Mouse (Mus musculus) heart, postnatal 25 days (tissue): ENCODE measurements around the gene Prrt1. TPM values are rescaled to one million over a fixed set of nuclear protein-coding genes. Genes with fewer than 3 reads are reported as not detected.

Source experiments
- total RNA-seq, 2 experiments: library from RNA; stranded (reverse); gene quantifications; 2 replicates each; pipeline ENCODE4 v1.2.3; 2021

The Prrt1 gene
- total RNA-seq, 2 experiments from 2014 or later, result 1.1 to 1.9 TPM

Other genes with a start within 250 kb of the Prrt1 start
- gene BC051142, start 230.7 kb upstream of the Prrt1 start, total RNA-seq, result under 1 TPM in 1 of 2 experiments, not detected in 1; 0.34 TPM
- not detected for gene Btnl4, start 152.2 kb upstream of the Prrt1 start, total RNA-seq
- not detected for gene Btnl6, start 112.2 kb upstream of the Prrt1 start, total RNA-seq
- 10 to 100 TPM; 35.3 to 47.2 TPM for gene Notch4, start 65.3 kb upstream of the Prrt1 start, total RNA-seq
- gene Gpsm3, start 39.7 kb upstream of the Prrt1 start, total RNA-seq, result 1 to 10 TPM; 4.1 to 4.2 TPM
- 10 to 100 TPM; 17.6 to 17.8 TPM for gene Pbx2, start 38.3 kb upstream of the Prrt1 start, total RNA-seq
- gene Ager, start 31.7 kb upstream of the Prrt1 start, total RNA-seq, result under 1 TPM in 1 of 2 experiments, not detected in 1; 0.56 TPM
- gene Rnf5, start 25.8 kb upstream of the Prrt1 start, total RNA-seq, result 10 to 100 TPM; 34.9 to 35.0 TPM
- gene Agpat1, start 25.3 kb upstream of the Prrt1 start, total RNA-seq, result 10 to 100 TPM; 65.8 to 66.8 TPM
- 1 to 10 TPM; 1.7 to 1.8 TPM for gene Egfl8, start 13.6 kb upstream of the Prrt1 start, total RNA-seq
- 10 to 100 TPM; 53.2 to 53.7 TPM for gene Ppt2, start 1.0 kb upstream of the Prrt1 start, total RNA-seq
- 1 to 10 TPM; 6.2 to 6.6 TPM for gene Fkbpl, start 15.2 kb downstream of the Prrt1 start, total RNA-seq
- gene Atf6b, start 17.6 kb downstream of the Prrt1 start, total RNA-seq, result 10 to 100 TPM; 15.6 to 17.8 TPM
- gene Tnxb, start 41.0 kb downstream of the Prrt1 start, total RNA-seq, result 10 to 100 TPM; 32.1 to 42.1 TPM
- gene C4b, start 114.3 kb downstream of the Prrt1 start, total RNA-seq, result 10 to 100 TPM; 15.0 to 23.3 TPM
- not detected for gene Cyp21a1, start 175.0 kb downstream of the Prrt1 start, total RNA-seq
- 10 to 100 TPM in 1 of 2 experiments, 1 to 10 TPM in 1; 9.4 to 12.7 TPM for gene Stk19, start 207.4 kb downstream of the Prrt1 start, total RNA-seq
- 10 to 100 TPM; 11.1 to 11.6 TPM for gene Dxo, start 207.5 kb downstream of the Prrt1 start, total RNA-seq
- 10 to 100 TPM; 18.4 to 22.6 TPM for gene Skiv2l, start 220.7 kb downstream of the Prrt1 start, total RNA-seq
- 10 to 100 TPM; 15.5 to 16.7 TPM for gene Nelfe, start 220.9 kb downstream of the Prrt1 start, total RNA-seq
- 1 to 10 TPM; 2.8 to 6.0 TPM for gene Cfb, start 233.0 kb downstream of the Prrt1 start, total RNA-seq
- 1 to 10 TPM; 6.4 to 7.4 TPM for gene Zbtb12, start 249.9 kb downstream of the Prrt1 start, total RNA-seq